Mouse (Mus musculus) heart, embryonic 16.5 days (tissue): ENCODE measurements around the gene Ubtf. TPM values are rescaled to one million over a fixed set of nuclear protein-coding genes. Genes with fewer than 3 reads are reported as not detected.

Source experiments
- ATAC-seq: fragments of 200-750 bp; cut with Nextera tagmentation; replicated peaks from 2 replicates; pipeline ENCODE4 v1.8.0; 2017; ENCODE audit warnings: moderate number of reproducible peaks; ENCODE audit not compliant: insufficient read depth, low FRiP score; ENCODE audit errors: extremely low read depth
- H3K27ac ChIP-seq: fragments of 300-500 bp; sonication (generic); 2 replicates; pipeline ENCODE4 v1.5.1; 2014; ENCODE audit warnings: mild to moderate bottlenecking, low read length, control low read depth, moderate library complexity
- H3K27me3 ChIP-seq: fragments of 300-500 bp; sonication (generic); 2 replicates; pipeline ENCODE4 v1.6.1; 2014; ENCODE audit warnings: low read length, mixed read lengths; ENCODE audit not compliant: control insufficient read depth, insufficient read depth
- H3K36me3 ChIP-seq: fragments of 300-500 bp; sonication (generic); 2 replicates; pipeline ENCODE4 v1.6.1; 2014; ENCODE audit not compliant: control insufficient read depth, insufficient read depth
- H3K4me1 ChIP-seq: fragments of 300-500 bp; sonication (generic); 2 replicates; pipeline ENCODE4 v1.6.1; 2014; ENCODE audit warnings: low read length, mixed read lengths; ENCODE audit not compliant: control insufficient read depth, insufficient read depth
- H3K4me2 ChIP-seq: fragments of 300-500 bp; sonication (generic); 2 replicates; pipeline ENCODE4 v1.6.1; 2014; ENCODE audit warnings: low read depth, mild to moderate bottlenecking, control low read depth, low read length
- H3K4me3 ChIP-seq: fragments of 300-500 bp; sonication (generic); 2 replicates; pipeline ENCODE4 v1.5.1; 2014; ENCODE audit warnings: mild to moderate bottlenecking, control low read depth, low read length
- H3K9ac ChIP-seq: fragments of 300-500 bp; sonication (generic); 2 replicates; pipeline ENCODE4 v1.6.1; 2014; ENCODE audit warnings: low read length, control low read depth
- H3K9me3 ChIP-seq: fragments of 300-500 bp; sonication (generic); replicated peaks from 2 replicates; pipeline ENCODE4 v1.6.1; 2016; ENCODE audit warnings: low read length; ENCODE audit not compliant: control insufficient read depth
- WGBS: fragments of 180-500 bp; shearing (Covaris S2); extraction: QIAGEN DNeasy Blood & Tissue Kit; methylation state at CpG from one replicate; pipeline ENCODE4 v1.1.7; 2014; 5-methylcytosine and 5-hydroxymethylcytosine counted together
- polyA plus RNA-seq: library from polyadenylated mRNA; unstranded; fragments of >200 nt; fragmentation: Nextera tagmentation; extraction: Ambion mirVana; gene quantifications from 2 replicates; pipeline ENCODE4 v1.2.1, GENCODE M21; 2015

Gene Ubtf
- polyA plus RNA-seq, 1 experiment from 2014 or later = 58.9 TPM

GRCm38 (mm10) chr11:102309821-102310617 lies 9.5 kb downstream of the Ubtf start:
- peak overlapping the region; percentile 78 for H3K27ac ChIP-seq
- 88% methylated on average over 22 of the region's 22 CpGs for WGBS
- H3K4me2 ChIP-seq = peak overlapping the region; percentile 82
- ATAC-seq = no peak
- H3K4me1 ChIP-seq = peaks cover 22% of the 10 kb centered on the region
- no peaks in the 10 kb centered on the region for H3K9me3 ChIP-seq
- peaks cover 53% of the 10 kb centered on the region for H3K36me3 ChIP-seq
- no peaks in the 10 kb centered on the region for H3K27me3 ChIP-seq
- peak overlapping the region; percentile 63 for H3K9ac ChIP-seq
- H3K4me3 ChIP-seq = peak overlapping the region; percentile 57

- ATAC-seq = peak; percentile 96
- Histone ChIP-seq H3K4me2 (peak overlapping the region; percentile 82), H3K27ac (peak overlapping the region; percentile 78), H3K36me3 (peaks cover 42% of the 10 kb centered on the region), H3K4me3 (peak overlapping the region; percentile 57), H3K27me3 (no peaks in the 10 kb centered on the region), H3K4me1 (peaks cover 22% of the 10 kb centered on the region), H3K9me3 (no peaks in the 10 kb centered on the region), H3K9ac (peak overlapping the region; percentile 63)
- WGBS = under 1% methylated on average over 27 of the region's 27 CpGs
Observed at GRCm38 (mm10) chr11:102308979-102309378, 10.6 kb downstream of the Ubtf start.

GRCm38 (mm10) chr11:102308104-102308503 lies 11.4 kb downstream of the Ubtf start:
- WGBS = 74% methylated on average over 9 of the region's 9 CpGs

GRCm38 (mm10) chr11:102305359-102305758 lies 14.2 kb downstream of the Ubtf start:
- no peak overlapping the region for H3K4me3 ChIP-seq
- H3K27ac ChIP-seq = no peak overlapping the region
- 55% methylated on average over 3 of the region's 3 CpGs for WGBS
- H3K9ac ChIP-seq = no peak overlapping the region
- H3K9me3 ChIP-seq = no peaks in the 10 kb centered on the region
- peaks cover 28% of the 10 kb centered on the region for H3K36me3 ChIP-seq
- ATAC-seq = no peak
- H3K4me1 ChIP-seq = peaks cover 14% of the 10 kb centered on the region
- no peaks in the 10 kb centered on the region for H3K27me3 ChIP-seq
- H3K4me2 ChIP-seq = no peak overlapping the region

More at GRCm38 (mm10) chr11:102308104-102308503, 11.4 kb downstream of the Ubtf start:
- H3K27ac ChIP-seq = no peak overlapping the region
- H3K4me3 ChIP-seq = no peak overlapping the region
- H3K27me3 ChIP-seq = no peaks in the 10 kb centered on the region
- peaks cover 22% of the 10 kb centered on the region for H3K4me1 ChIP-seq
- no peak overlapping the region for H3K4me2 ChIP-seq
- H3K9ac ChIP-seq = no peak overlapping the region
- H3K36me3 ChIP-seq = peaks cover 34% of the 10 kb centered on the region
- no peak for ATAC-seq
- H3K9me3 ChIP-seq = no peaks in the 10 kb centered on the region

- H3K4me3 ChIP-seq = no peak overlapping the region
- H3K4me1 ChIP-seq = peaks cover 4% of the 10 kb centered on the region
- no peaks in the 10 kb centered on the region for H3K9me3 ChIP-seq
- ATAC-seq = no peak
- 51% methylated on average over 2 of the region's 2 CpGs for WGBS
- H3K9ac ChIP-seq = no peak overlapping the region
- peaks cover 22% of the 10 kb centered on the region for H3K36me3 ChIP-seq
- H3K4me2 ChIP-seq = no peak overlapping the region
- H3K27ac ChIP-seq = no peak overlapping the region
- H3K27me3 ChIP-seq = no peaks in the 10 kb centered on the region
Observed at GRCm38 (mm10) chr11:102304141-102304540, 15.4 kb downstream of the Ubtf start.

GRCm38 (mm10) chr11:102299839-102300238 lies 19.7 kb downstream of the Ubtf start:
- H3K9me3 ChIP-seq = no peaks in the 10 kb centered on the region
- H3K4me2 ChIP-seq = no peak overlapping the region
- no peak overlapping the region for H3K27ac ChIP-seq
- H3K4me3 ChIP-seq = no peak overlapping the region
- WGBS = 20% methylated on average over 1 of the region's 1 CpGs
- H3K27me3 ChIP-seq = no peaks in the 10 kb centered on the region
- H3K36me3 ChIP-seq = no peaks in the 10 kb centered on the region
- no peak for ATAC-seq
- no peak overlapping the region for H3K9ac ChIP-seq
- H3K4me1 ChIP-seq = peaks cover 13% of the 10 kb centered on the region

GRCm38 (mm10) chr11:102297577-102298556 lies 21.7 kb downstream of the Ubtf start:
- H3K4me1 ChIP-seq = peaks cover 20% of the 10 kb centered on the region
- WGBS = 23% methylated on average over 27 of the region's 27 CpGs
- ATAC-seq = peak; percentile 5; the same call in 1 of the 2 replicates
- peak overlapping the region; percentile 99 for H3K27ac ChIP-seq
- H3K4me2 ChIP-seq = peak overlapping the region; percentile 98
- peak overlapping the region; percentile 91 for H3K9ac ChIP-seq
- H3K9me3 ChIP-seq = no peaks in the 10 kb centered on the region
- no peaks in the 10 kb centered on the region for H3K27me3 ChIP-seq
- H3K4me3 ChIP-seq = peak overlapping the region; percentile 81
- H3K36me3 ChIP-seq = peaks cover 9% of the 10 kb centered on the region; the same call in 1 of the 2 replicates

GRCm38 (mm10) chr11:102296491-102297472 lies 22.8 kb downstream of the Ubtf start, which contains the start of gene Atxn7l3:
Gene Atxn7l3, minus strand, starts transcription at chr11:102296631.
- ATAC-seq = peak; percentile 92
- peak within 1 kb of the TSS; percentile 81 for H3K4me3 ChIP-seq
- peak within 1 kb of the TSS; percentile 91 for H3K9ac ChIP-seq
- peak within 1 kb of the TSS; percentile 98 for H3K4me2 ChIP-seq
- no peaks in the 10 kb centered on the region for H3K9me3 ChIP-seq
- H3K36me3 ChIP-seq = peaks cover 20% of the 10 kb centered on the region
- WGBS = under 1% methylated on average over 70 of the region's 125 CpGs
- H3K27me3 ChIP-seq = no peaks in the 10 kb centered on the region
- H3K27ac ChIP-seq = peak within 1 kb of the TSS; percentile 99
- peaks cover 20% of the 10 kb centered on the region for H3K4me1 ChIP-seq
